Mouse (Mus musculus): ENCODE measurements at regions not wholly inside any gene's neighbourhood (a gene's known extent, or its start where the extent isn't known, plus 50 kb on each side); places are given as distances from the start of the nearest gene placed in this dataset.

DNA sequence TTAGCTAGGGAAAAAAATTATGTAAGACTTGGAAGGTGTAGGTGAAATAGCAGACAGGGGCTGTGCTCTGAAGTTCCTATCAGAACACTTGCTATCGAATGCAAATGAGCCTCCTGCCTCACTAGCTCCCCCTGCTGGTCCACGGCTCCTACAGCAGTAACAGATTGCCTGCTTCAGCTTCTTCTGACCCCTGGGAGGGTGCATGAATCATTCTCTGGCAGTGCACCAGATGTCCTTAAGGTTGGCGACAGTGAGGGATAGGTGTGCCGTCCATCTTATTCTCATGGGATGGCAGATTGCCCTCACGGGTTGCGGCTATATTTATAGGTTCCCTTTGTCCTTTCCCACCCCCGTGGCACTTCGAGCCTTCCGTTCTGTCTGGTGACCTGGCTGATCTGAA, 535.7 kb downstream of the Plekhb2 start:
- Histone ChIP-seq H3K9ac (no peak overlapping the region), H3K36me3 (no peaks in the 10 kb centered on the region), H3K9me3 (replicated peaks) (no peaks in the 10 kb centered on the region), H3K4me1 (replicated peaks) (peaks cover 6% of the 10 kb centered on the region), H3K4me3 (peak overlapping the region; percentile 17; the same call in 1 of the 2 replicates), H3K27ac (no peak overlapping the region), H3K4me2 (peak overlapping the region; percentile 52), H3K27me3 (no peaks in the 10 kb centered on the region)
- ATAC-seq (replicated peaks; ENCODE audit: insufficient number of reproducible peaks, insufficient read depth, low FRiP score, low read depth), result peak; percentile 60; the same call in 1 of the 2 replicates
- WGBS, result 30% methylated on average over 9 of the region's 9 CpGs

DNA sequence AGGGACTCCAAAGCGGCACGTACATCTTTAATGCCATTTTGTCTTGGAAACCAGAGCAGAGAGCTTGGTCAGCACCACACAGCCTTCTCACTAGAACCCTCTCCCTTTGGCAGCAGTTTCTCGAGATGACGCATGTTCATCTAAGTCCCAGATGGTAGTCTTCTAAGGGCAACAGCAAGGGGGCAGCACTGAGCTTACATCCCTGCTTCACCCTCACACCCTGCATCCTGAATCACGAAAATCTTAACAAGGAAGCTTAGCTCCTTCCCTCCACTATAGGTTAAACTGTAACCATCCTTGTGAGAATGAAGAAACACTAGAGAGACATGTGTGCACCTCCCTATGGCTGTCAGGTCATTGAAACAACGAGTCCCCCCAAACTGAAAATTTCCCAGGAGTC, 538.4 kb downstream of the Plekhb2 start:
- H3K9me3 ChIP-seq (replicated peaks), result no peaks in the 10 kb centered on the region
- ATAC-seq (replicated peaks; ENCODE audit: insufficient number of reproducible peaks, insufficient read depth, low FRiP score, low read depth), result no peak
- H3K4me3 ChIP-seq, result no peak overlapping the region
- H3K27ac ChIP-seq, result no peak overlapping the region
- no peaks in the 10 kb centered on the region for H3K36me3 ChIP-seq
- no peaks in the 10 kb centered on the region for H3K27me3 ChIP-seq
- H3K4me2 ChIP-seq, result no peak overlapping the region
- no peak overlapping the region for H3K9ac ChIP-seq
- H3K4me1 ChIP-seq (replicated peaks), result peaks cover 6% of the 10 kb centered on the region
- 33% methylated on average over 6 of the region's 6 CpGs for WGBS

GRCm38 (mm10) chr1:35390371-35390770, 540.6 kb downstream of the Plekhb2 start:
- ATAC-seq (replicated peaks; ENCODE audit: insufficient number of reproducible peaks, insufficient read depth, low FRiP score, low read depth), result no peak
- Histone ChIP-seq H3K9me3 (replicated peaks) (no peaks in the 10 kb centered on the region), H3K27me3 (no peaks in the 10 kb centered on the region), H3K4me1 (replicated peaks) (peaks cover 5% of the 10 kb centered on the region), H3K27ac (no peak overlapping the region), H3K4me3 (no peak overlapping the region), H3K4me2 (no peak overlapping the region), H3K36me3 (no peaks in the 10 kb centered on the region), H3K9ac (no peak overlapping the region)
- WGBS, result 62% methylated on average over 4 of the region's 4 CpGs

GRCm38 (mm10) chr1:35390858-35391586, 541.2 kb downstream of the Plekhb2 start:
- ATAC-seq (replicated peaks; ENCODE audit: insufficient number of reproducible peaks, insufficient read depth, low FRiP score, low read depth), result no peak
- 80% methylated on average over 7 of the region's 7 CpGs for WGBS

DNA sequence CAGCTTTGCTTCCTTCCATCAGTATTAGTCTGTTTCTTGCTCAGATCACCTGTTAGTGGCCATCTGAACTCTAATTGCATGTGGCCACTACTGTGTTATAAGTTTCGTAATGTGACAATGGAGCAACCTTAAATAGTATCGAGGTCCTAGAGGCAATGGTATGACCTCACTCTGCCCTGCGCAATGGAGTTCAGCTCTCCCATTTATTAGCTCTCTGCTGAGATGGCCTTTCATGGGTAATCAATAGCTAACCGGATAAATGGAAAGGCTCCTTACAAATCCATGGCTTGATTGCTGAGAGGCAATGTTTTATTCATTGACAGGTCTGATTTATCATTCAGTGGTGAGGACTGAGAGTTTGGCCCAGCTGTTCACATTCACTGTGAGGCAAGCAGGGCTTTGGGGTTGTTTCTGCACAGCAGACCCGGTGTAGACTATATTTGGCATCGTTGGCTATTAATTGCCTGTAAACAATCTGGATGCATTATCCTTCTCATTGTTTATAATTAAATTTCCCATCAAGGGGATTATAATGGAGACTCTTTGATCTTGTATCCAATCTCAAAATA, 543.9 kb downstream of the Plekhb2 start:
- H3K4me3 ChIP-seq, result no peak overlapping the region
- no peak for ATAC-seq (replicated peaks; ENCODE audit: insufficient number of reproducible peaks, insufficient read depth, low FRiP score, low read depth)
- no peak overlapping the region for H3K9ac ChIP-seq
- H3K27ac ChIP-seq, result no peak overlapping the region
- H3K4me1 ChIP-seq (replicated peaks), result no peaks in the 10 kb centered on the region
- WGBS, result 84% methylated on average over 6 of the region's 6 CpGs
- no peaks in the 10 kb centered on the region for H3K36me3 ChIP-seq
- no peak overlapping the region for H3K4me2 ChIP-seq
- no peaks in the 10 kb centered on the region for H3K9me3 ChIP-seq (replicated peaks)
- H3K27me3 ChIP-seq, result no peaks in the 10 kb centered on the region

More at GRCm38 (mm10) chr1:35390858-35391586, 541.2 kb downstream of the Plekhb2 start:
- Histone ChIP-seq H3K4me1 (replicated peaks) (no peaks in the 10 kb centered on the region), H3K36me3 (no peaks in the 10 kb centered on the region), H3K4me3 (no peak overlapping the region), H3K27me3 (no peaks in the 10 kb centered on the region), H3K4me2 (no peak overlapping the region), H3K9ac (no peak overlapping the region), H3K9me3 (replicated peaks) (no peaks in the 10 kb centered on the region), H3K27ac (no peak overlapping the region)

DNA sequence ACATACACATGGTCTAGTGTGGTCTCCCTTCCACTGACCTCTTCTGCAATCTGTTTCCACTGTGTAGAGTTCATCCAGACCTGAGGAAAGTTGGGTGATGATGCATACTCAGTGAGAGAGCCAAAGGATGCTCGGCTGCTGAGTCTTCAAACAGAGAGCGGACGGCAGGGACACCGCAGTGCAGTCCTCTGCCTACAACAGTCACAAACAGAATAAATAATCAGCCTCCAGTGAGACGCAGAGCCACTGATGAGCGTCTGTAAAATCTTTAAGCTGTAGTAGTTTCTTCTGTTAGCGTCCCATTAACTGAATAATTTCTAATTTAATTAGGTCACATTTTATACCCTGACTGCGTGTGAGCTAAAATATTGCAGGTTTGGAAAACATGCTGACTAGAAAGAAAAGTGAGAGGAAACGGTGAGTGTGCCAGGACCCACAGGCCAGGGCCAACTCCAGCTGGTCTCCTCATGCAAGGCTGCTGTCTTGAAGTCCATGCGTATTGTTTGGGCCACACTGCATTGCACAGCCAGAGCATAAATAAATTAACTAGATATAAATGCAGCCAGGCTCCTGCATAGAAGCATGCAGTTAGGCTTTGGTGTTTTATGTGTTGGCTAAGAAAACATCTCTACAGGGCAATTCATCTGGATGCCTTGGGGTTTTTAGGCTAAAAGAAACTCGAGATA, 551.0 kb downstream of the Plekhb2 start:
- Histone ChIP-seq H3K36me3 (no peaks in the 10 kb centered on the region), H3K9ac (no peak overlapping the region), H3K4me2 (no peak overlapping the region), H3K9me3 (replicated peaks) (no peaks in the 10 kb centered on the region), H3K27ac (no peak overlapping the region), H3K4me3 (no peak overlapping the region), H3K4me1 (replicated peaks) (no peaks in the 10 kb centered on the region), H3K27me3 (no peaks in the 10 kb centered on the region)
- ATAC-seq (replicated peaks; ENCODE audit: insufficient number of reproducible peaks, insufficient read depth, low FRiP score, low read depth), result no peak
- 78% methylated on average over 11 of the region's 11 CpGs for WGBS

DNA sequence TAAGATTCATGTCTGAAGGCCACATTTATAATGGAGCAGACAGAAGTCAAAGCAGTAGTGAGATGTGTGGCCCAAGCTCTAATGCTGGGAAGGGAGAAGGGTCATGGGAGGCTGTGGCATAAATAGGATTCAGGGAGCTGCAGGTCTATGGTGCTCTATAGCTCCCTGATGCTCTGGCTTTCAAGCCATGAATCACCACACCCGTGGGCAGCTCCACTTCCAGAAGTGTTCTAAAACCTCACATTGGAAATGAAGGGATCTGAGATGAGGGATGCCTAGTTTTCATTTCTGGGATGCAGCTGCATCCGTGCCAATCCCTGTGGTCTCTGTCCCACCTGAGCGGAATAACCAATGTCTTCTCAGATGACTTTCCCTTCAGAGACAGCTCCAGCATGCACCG, 553.2 kb downstream of the Plekhb2 start:
- H3K36me3 ChIP-seq, result no peaks in the 10 kb centered on the region
- no peak for ATAC-seq (replicated peaks; ENCODE audit: insufficient number of reproducible peaks, insufficient read depth, low FRiP score, low read depth)
- H3K9ac ChIP-seq, result no peak overlapping the region
- H3K4me1 ChIP-seq (replicated peaks), result no peaks in the 10 kb centered on the region
- no peak overlapping the region for H3K27ac ChIP-seq
- no peaks in the 10 kb centered on the region for H3K27me3 ChIP-seq
- H3K9me3 ChIP-seq (replicated peaks), result no peaks in the 10 kb centered on the region
- no peak overlapping the region for H3K4me3 ChIP-seq
- 83% methylated on average over 4 of the region's 4 CpGs for WGBS
- no peak overlapping the region for H3K4me2 ChIP-seq

DNA sequence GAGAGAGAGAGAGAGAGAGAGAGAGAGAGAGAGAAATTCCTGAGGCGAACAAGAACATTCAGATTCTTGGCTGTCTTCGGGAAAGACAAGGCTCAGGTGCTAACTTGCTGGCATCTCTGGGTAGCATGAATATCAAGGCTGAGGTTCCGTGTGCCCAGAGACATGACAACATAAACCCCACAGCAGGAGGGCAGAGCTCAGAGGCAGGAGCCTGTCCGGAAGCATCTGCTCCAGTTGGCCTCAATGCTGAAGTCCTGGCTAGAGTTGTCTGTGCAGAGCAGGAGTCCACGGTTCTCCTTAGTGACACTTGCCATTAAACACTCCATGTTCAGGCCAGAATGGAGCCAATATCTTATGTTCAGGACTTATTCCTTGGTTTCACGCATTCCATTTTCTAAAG, 555.6 kb downstream of the Plekhb2 start:
- no peaks in the 10 kb centered on the region for H3K27me3 ChIP-seq
- H3K27ac ChIP-seq, result no peak overlapping the region
- H3K9me3 ChIP-seq (replicated peaks), result no peaks in the 10 kb centered on the region
- no peak for ATAC-seq (replicated peaks; ENCODE audit: insufficient number of reproducible peaks, insufficient read depth, low FRiP score, low read depth)
- no peak overlapping the region for H3K4me3 ChIP-seq
- H3K36me3 ChIP-seq, result no peaks in the 10 kb centered on the region
- WGBS, result 74% methylated on average over 6 of the region's 6 CpGs
- H3K4me2 ChIP-seq, result no peak overlapping the region
- no peak overlapping the region for H3K9ac ChIP-seq
- H3K4me1 ChIP-seq (replicated peaks), result no peaks in the 10 kb centered on the region

- no peak for ATAC-seq (replicated peaks; ENCODE audit: insufficient number of reproducible peaks, insufficient read depth, low FRiP score, low read depth)
- Histone ChIP-seq H3K27me3 (no peaks in the 10 kb centered on the region), H3K9me3 (replicated peaks) (no peaks in the 10 kb centered on the region), H3K4me2 (no peak overlapping the region), H3K4me1 (replicated peaks) (no peaks in the 10 kb centered on the region), H3K9ac (no peak overlapping the region), H3K36me3 (no peaks in the 10 kb centered on the region), H3K27ac (no peak overlapping the region), H3K4me3 (no peak overlapping the region)
- WGBS, result 73% methylated on average over 1 of the region's 1 CpGs
Measured at GRCm38 (mm10) chr1:35415646-35416045, 565.9 kb downstream of the Plekhb2 start.

- ATAC-seq (replicated peaks; ENCODE audit: insufficient number of reproducible peaks, insufficient read depth, low FRiP score, low read depth), result no peak
- no peak overlapping the region for H3K4me2 ChIP-seq
- 74% methylated on average over 8 of the region's 8 CpGs for WGBS
- no peak overlapping the region for H3K27ac ChIP-seq
- H3K36me3 ChIP-seq, result no peaks in the 10 kb centered on the region
- H3K9me3 ChIP-seq (replicated peaks), result no peaks in the 10 kb centered on the region; the same call in 1 of the 2 replicates
- H3K4me1 ChIP-seq (replicated peaks), result no peaks in the 10 kb centered on the region
- H3K27me3 ChIP-seq, result no peaks in the 10 kb centered on the region
- no peak overlapping the region for H3K9ac ChIP-seq
- no peak overlapping the region for H3K4me3 ChIP-seq
Measured at GRCm38 (mm10) chr1:35428126-35428840, 578.5 kb downstream of the Plekhb2 start.

- Histone ChIP-seq H3K27me3 (no peaks in the 10 kb centered on the region), H3K4me1 (replicated peaks) (no peaks in the 10 kb centered on the region), H3K4me2 (no peak overlapping the region), H3K9me3 (replicated peaks) (no peaks in the 10 kb centered on the region; the same call in 1 of the 2 replicates), H3K4me3 (no peak overlapping the region), H3K36me3 (no peaks in the 10 kb centered on the region), H3K27ac (no peak overlapping the region), H3K9ac (no peak overlapping the region)
- no peak for ATAC-seq (replicated peaks; ENCODE audit: insufficient number of reproducible peaks, insufficient read depth, low FRiP score, low read depth)
- WGBS, result 73% methylated on average over 1 of the region's 1 CpGs
Measured at GRCm38 (mm10) chr1:35429471-35429870, 579.7 kb downstream of the Plekhb2 start.

All from heart, embryonic 15.5 days (tissue).